Mouse (Mus musculus) layer of hippocampus, postnatal 14 days (tissue): ENCODE measurements around the gene 5330417C22Rik. TPM values are rescaled to one million over a fixed set of nuclear protein-coding genes. Genes with fewer than 3 reads are reported as not detected.
"Not testable (repeated sequence)": the region's sequence is repeated elsewhere in the genome, so short reads cannot be mapped to it uniquely, and the experiment has no call there.

ENCODE experiments used
- DNase-seq, 2 experiments: peaks; one replicate each; pipeline ENCODE4 v3.0.0; 2021 to 2022; ENCODE audit warnings: low spot score in 2 of 2, mixed read lengths in 1 of 2
- long read RNA-seq, 2 experiments: library from polyadenylated mRNA; stranded (forward); transcript quantifications; one replicate each; pipeline ENCODE4 v2.0.0; 2021
- total RNA-seq, 2 experiments: library from RNA; stranded (reverse); gene quantifications; 2 replicates each; pipeline ENCODE4 v1.2.3; 2021

5330417C22Rik gene
- 10 to 100 TPM; 17.1 to 19.7 TPM for total RNA-seq
- long read RNA-seq, experiment 1, full-length matches to known transcripts = 2 of 13 reads
- long read RNA-seq, experiment 1, partial matches to known transcripts = 2 of 13 reads
- long read RNA-seq, experiment 1, other reads (novel, unspliced or antisense) = 9 of 13 reads
- long read RNA-seq, experiment 2, full-length matches to known transcripts = 1 of 12 reads
- long read RNA-seq, experiment 2, partial matches to known transcripts = 1 of 12 reads
- long read RNA-seq, experiment 2, other reads (novel, unspliced or antisense) = 10 of 12 reads

DNA sequence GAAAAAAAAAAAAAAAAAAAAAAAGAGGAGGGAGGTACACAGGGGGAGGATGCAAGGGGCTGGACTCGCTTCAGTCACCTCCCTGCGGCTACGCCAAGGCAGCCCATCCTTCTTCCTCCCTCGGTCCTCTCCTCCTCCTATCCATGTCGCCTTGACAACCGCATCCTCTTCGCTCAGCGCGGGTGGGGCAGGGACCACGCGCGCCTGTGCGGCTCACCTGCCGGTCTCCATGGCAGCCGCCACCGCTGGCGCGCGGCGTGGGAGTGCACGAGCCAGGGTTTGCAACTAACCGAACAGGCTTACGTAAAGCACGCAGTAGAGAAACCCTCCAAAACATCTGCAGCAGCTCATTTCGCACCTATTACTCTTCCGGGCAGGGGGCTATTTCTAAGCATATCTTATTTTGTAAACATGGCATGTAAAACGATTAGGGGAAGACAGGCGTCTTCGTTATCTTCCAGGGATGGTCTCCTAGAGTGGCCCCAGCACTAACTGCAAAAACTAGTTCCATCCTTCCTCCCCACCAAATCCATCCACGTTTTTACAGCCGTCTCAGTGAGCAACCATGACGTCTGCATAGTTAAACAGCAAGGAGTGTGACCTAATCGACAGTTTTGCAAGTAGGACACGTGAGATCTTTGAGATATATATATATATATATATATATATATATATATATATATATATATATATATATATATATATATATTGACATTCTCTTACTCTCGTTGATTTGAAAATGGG is at the start of gene 5330417C22Rik:
5330417C22Rik (minus strand) TSS at position 20 of the 744 bp plus-strand sequence.
- peak; percentile 79 to 85 for DNase-seq

- DNase-seq = no peak
These were observed 48.2 kb upstream of the 5330417C22Rik start for GRCm38 (mm10) chr3:108584580-108584979.

DNA sequence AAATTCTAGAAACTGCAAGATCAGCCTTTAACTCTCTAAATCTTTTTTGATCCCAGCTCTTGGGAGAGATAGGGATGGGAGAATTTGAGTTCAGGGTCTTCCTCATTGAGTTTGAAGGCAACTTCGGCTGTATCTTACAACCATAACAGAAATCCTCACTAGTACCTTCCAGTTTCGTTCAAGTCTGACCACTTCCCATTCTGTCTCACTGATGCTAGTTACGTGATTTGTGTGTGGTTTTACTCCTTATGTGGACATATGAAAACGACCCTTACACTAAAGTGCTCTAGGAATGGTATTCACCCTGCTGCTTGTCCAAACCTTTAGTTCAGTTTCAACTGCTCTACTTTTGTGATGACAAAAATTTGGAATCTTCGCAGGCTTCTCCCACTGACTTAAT is 37.7 kb upstream of the 5330417C22Rik start:
- DNase-seq = no peak

DNA sequence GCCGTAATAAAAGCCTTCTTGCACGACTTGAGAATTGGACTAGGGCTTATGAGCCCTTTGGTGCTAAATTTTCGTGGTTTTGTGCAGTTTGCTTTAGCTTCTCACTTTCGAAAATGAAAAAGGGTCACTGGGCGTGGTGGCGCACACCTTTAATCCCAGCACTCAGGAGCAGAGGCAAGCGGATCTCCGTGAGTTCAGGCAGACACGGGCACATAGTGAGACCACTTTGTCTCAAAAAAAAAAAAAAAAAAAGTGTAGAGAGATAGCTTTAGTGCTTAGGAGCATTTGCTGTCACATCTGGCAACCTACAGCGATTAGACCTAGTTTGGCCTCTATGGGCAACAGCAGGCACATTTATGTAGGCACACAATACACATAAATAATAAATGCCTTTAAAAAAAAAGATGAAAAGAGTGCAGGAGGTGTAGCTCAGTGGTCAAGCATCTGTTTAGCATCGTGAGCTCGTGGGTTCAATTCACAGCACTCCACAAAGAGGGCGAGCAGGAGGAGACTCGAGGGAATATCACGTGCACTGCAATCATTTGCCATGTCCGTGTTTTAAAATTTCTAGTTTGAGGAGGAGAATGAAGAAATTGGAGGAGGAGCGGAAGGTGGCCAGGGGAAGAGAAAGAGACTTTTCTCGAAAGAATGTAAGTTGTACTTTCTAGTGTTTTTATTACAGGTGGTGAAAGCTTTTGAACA is 36.1 kb upstream of the 5330417C22Rik start:
- no peak for DNase-seq

- DNase-seq = peak; percentile 97 to 98
These were observed 35.3 kb upstream of the 5330417C22Rik start, which contains the start of gene Taf13 for GRCm38 (mm10) chr3:108571443-108572294. Gene Taf13 (plus strand): TSS chr3:108571698.

GRCm38 (mm10) chr3:108570813-108571212 is 34.5 kb upstream of the 5330417C22Rik start:
- DNase-seq = no peak

- not testable (repeated sequence) for DNase-seq
These were observed 33.3 kb upstream of the 5330417C22Rik start for GRCm38 (mm10) chr3:108569636-108570035.

- DNase-seq = peak in 1 of 2 experiments; percentile 73
These were observed 31.9 kb upstream of the 5330417C22Rik start for GRCm38 (mm10) chr3:108567990-108568877.

- peak; percentile 63 to 81 for DNase-seq
These were observed 27.0 kb upstream of the 5330417C22Rik start for GRCm38 (mm10) chr3:108563309-108563708.

- no peak for DNase-seq
These were observed 26.5 kb upstream of the 5330417C22Rik start for GRCm38 (mm10) chr3:108562777-108563271.

DNA sequence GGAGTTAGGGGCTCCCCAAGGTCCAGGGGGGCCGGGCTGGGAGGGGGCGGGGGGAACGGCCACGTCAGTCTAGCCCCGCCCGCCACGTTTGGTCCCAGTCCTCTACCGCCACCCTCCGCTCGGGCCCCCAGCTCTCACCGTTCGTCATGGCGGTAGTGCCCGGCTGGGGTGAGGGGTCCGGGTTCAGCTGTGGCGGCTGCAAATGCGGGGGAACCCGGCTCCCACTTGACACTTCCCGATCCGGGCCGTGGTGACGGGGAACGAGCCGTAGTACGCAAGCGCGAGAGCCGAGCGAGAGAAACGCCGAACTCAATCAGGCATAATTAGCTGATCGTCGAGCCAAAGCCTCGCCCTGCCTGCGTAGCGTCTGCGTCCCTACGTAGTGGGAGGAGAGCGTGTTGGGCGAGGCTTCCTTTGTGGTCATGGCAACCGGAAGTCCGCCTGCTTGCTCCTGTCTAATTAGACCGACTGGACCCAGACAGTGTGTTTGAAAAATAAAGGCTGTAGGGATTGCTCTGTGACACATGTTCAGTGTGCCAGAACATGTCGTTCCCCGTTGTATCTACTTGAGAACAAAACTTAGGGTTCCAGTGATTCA is 25.9 kb upstream of the 5330417C22Rik start, which contains the start of gene Tmem167b:
Tmem167b (minus strand) TSS at position 334 of the 598 bp plus-strand sequence.
- peak; percentile 97 to 98 for DNase-seq

GRCm38 (mm10) chr3:108557888-108558287 is 21.6 kb upstream of the 5330417C22Rik start:
- no peak for DNase-seq

- peak; percentile 89 to 97 for DNase-seq
These were observed 18.4 kb upstream of the 5330417C22Rik start for GRCm38 (mm10) chr3:108554587-108555312.

- no peak for DNase-seq
These were observed 17.8 kb upstream of the 5330417C22Rik start for GRCm38 (mm10) chr3:108554111-108554561.

GRCm38 (mm10) chr3:108542299-108542698 is 6.0 kb upstream of the 5330417C22Rik start:
- no peak for DNase-seq

DNA sequence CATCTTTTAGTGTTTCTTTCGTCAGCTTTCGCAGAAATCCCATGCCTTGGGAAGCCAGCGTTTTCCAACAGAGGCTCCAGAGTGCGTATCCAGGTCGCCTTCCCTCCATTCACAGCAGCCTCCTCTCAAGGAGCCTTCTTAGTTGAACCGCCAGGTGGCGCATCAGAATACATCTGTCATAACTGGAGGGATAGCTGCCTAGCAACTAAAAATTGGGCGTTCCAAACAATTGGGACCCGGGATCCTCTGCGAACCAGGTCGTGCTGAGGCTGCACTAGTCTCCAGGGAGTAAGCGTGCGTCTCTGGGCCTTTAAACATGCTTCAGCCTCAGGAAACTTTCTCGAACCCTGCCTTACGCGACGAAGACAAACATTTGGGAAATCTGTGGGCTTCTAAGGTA is 967 bp upstream of the 5330417C22Rik start:
- peak; percentile 87 to 92 for DNase-seq

- DNase-seq = no peak
These were observed 330 bp downstream of the 5330417C22Rik start for GRCm38 (mm10) chr3:108535896-108536516.

- DNase-seq = no peak
These were observed 2.4 kb downstream of the 5330417C22Rik start, which contains the start of gene 1700013F07Rik for GRCm38 (mm10) chr3:108533951-108534350. Gene 1700013F07Rik (plus strand): TSS chr3:108534150.
